Mouse (Mus musculus) hematopoietic stem cell, adult 5-6 weeks (primary cell): ENCODE data around the gene Wwox. TPM values are rescaled to one million over a fixed set of nuclear protein-coding genes. Genes with fewer than 3 reads are reported as not detected.

Source experiments
- ATAC-seq, 2 experiments: fragments of 125-278 bp in 1 of 2; replicated peaks in 1 of 2; 2 replicates each; pipeline ENCODE4 v1.8.0; 2016 to 2017; ENCODE audit warnings: inconsistent platforms in 2 of 2, mild to moderate bottlenecking in 2 of 2, moderate number of reproducible peaks in 2 of 2, low read depth in 1 of 2, moderate TSS enrichment in 1 of 2; ENCODE audit not compliant: low FRiP score in 2 of 2, poor library complexity in 2 of 2, severe bottlenecking in 2 of 2, insufficient read depth in 1 of 2, low TSS enrichment in 1 of 2
- total RNA-seq: library from RNA; stranded (forward); fragments of 172-1452, 232-1000 nt; gene quantifications from 2 replicates; pipeline ENCODE4 v1.2.3, GENCODE M21; 2017

The Wwox gene
- total RNA-seq, 1 experiment from 2014 or later, result 15.0 TPM

- no peak for ATAC-seq
These were observed 725.4 kb downstream of the Wwox start for GRCm38 (mm10) chr8:115164872-115165271.

DNA sequence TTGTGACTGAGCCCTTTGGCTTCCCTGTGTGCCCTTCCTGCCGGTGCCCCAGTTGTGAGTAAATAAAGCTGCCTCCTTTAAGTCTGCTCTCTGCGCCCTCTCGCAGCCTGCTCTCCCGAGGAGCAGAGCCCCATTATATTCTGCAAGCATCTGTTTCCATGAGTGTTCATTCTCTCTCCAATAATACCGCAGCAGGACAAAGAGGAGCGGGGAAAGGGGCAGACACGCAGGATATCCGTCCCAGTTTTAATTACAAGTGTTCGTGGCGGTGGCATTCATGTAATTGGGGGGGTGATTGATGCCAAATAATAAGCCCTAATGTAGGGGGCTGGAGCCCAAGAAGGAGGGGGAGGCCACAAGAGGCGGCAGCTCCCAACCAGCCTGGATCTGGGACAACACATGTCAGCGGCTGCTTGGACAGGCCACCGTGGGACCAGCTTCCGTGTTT, 734.2 kb downstream of the Wwox start:
- no peak for ATAC-seq

DNA sequence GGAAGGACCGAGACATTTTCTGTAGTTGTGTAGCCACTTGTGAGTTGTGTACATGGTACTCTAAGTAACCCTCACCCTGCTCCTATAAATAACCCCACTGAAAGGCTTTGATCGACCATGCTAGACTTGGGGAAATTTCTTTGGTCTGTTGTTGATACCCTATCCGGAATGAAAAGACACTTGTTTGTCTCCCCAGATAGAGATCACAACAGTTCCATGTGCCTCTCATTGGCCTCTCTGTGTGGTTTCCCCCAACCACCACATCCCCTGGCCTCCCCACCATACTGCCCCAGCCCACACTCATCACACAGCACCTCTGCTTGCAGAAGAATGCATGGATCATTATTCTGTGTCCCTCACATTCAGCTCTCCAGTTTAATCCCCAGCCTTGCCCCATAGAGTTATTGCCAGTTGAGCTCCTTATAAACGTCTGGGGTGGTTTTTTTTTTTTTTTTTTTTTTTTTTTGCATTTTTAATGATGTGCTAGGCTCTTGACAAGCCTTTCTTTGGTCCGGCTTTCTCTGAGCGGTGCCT, 746.0 kb downstream of the Wwox start:
- ATAC-seq, result no peak

GRCm38 (mm10) chr8:115186121-115186811, 746.8 kb downstream of the Wwox start:
- ATAC-seq, result no peak

DNA sequence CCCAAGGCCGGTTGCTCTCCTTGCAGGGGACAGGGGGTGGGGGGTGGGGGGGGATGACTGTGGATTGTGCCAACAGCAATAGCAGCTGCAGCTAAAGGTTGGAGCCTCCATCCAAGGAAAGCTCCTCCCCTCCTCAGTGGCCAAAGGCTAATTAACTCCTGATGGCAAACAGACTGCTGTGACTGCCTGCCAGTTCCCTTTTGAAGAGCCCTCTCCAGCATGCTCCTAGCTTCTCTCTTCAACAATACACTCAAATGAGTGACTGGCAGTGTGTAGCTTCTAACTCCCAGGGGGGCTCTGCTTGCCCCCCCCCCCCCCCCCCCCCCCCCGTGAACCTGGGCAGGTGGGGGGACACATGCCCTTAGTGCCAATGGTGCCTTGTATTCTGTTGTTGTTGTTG, 747.4 kb downstream of the Wwox start:
- no peak for ATAC-seq

GRCm38 (mm10) chr8:115188446-115188845, 749.0 kb downstream of the Wwox start:
- ATAC-seq, result no peak

- peak; percentile 88 for ATAC-seq
These were observed 750.4 kb downstream of the Wwox start for GRCm38 (mm10) chr8:115189836-115190235.

DNA sequence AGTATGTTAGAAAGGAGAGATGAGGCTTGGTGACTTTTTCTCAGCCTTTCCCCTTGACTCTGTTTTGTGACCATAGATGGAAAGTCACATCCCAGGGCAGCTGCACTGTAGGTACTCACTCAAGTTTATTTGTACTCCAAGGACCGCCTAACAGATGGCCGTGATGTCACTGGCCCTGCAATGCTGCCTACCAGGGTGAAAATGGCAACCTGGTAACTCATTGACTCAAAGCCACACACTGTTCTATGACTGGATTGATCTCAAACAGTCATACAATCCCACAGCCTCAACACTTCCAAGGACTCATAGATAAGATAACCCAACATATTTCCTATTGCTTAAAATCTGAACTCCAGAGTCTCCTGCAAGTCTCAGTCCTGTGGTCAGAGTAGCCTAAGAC, 754.3 kb downstream of the Wwox start:
- no peak for ATAC-seq

DNA sequence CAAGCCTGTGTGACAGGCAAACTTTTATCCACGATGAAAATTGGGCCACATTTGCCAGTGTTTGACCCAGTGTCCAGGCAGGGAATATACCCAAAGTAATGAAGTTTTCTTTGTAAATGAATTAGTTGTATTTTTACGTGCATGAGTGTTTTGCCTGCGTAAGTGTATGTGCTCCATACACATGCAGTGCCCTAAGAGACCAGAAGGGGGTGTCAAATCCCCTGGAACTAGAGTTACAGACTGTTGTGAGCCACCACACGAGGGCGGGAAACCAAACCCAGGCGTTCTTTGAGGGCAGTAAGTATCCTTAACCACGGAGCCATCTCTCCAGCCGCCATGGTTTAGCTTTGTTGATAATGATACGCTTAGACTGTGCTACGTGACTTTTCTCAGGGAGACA, 755.9 kb downstream of the Wwox start:
- no peak for ATAC-seq

DNA sequence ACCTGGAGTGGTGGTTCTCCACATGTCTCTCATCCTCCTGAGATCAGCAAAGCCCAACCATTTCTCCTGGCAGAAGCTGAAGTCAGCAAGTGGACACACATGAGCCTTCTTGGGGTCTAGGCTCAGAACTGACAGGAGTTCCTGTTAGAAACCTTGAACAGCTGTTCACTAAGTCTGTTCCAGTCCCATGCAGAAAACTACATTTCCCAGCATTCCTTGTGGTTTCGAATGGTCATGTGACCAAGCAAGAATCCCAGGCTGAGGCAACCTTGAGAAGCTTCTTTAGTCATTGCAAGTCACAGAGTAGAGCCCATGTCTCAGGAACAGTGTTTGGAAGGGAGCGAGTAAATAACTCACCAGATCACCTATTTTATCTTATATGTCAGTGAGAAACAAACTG, 757.4 kb downstream of the Wwox start:
- ATAC-seq, result no peak

- no peak for ATAC-seq
These were observed 759.7 kb downstream of the Wwox start for GRCm38 (mm10) chr8:115199204-115199603.

DNA sequence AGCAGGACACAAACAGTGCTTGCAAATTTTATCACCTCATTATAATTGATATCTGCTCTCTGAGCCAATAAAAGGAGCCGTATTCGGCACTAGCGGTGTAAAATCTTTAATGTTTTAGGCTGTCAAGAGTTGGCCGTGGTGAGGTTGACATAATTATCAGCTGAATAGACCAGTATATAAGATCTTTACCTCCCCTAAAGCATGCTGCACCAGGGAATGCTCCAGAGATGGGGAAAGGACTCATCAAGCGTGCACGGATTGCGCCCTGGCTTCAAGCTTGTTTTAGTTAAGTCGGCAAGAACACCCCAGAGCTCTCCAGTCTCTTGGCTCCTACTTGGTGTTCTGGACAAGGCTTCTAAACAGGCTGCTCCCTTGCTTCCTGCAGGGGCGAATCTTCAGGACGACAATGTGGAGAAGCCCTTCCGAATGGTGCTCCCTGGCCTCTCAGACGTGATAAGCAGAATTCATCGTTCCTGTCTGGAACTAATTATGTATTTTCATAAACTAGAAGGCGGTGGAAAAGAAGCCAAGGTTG, 760.2 kb downstream of the Wwox start:
- no peak for ATAC-seq

DNA sequence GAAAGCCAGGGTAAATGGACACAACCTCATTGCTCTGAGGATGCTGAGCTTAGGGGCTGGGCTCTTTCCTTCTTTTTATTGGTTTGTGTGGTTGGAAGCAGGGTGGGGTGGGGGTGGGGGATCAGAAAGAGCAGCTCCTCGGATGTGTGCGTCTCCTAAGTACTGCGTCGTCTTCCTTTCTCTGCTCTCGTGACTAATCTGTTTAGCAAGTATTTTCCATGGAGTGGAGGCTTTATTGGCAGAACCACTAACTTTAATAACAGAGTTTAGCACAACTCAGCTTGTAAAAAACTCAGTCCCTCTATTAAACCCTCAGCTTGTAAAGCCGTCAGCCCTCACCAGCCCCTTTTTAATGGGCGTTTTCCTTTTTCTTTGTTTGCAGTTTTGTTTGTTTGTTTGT, 762.3 kb downstream of the Wwox start:
- no peak for ATAC-seq

- no peak for ATAC-seq
These were observed 768.0 kb downstream of the Wwox start for GRCm38 (mm10) chr8:115207480-115207879.

GRCm38 (mm10) chr8:115208415-115209192, 769.1 kb downstream of the Wwox start:
- no peak for ATAC-seq

DNA sequence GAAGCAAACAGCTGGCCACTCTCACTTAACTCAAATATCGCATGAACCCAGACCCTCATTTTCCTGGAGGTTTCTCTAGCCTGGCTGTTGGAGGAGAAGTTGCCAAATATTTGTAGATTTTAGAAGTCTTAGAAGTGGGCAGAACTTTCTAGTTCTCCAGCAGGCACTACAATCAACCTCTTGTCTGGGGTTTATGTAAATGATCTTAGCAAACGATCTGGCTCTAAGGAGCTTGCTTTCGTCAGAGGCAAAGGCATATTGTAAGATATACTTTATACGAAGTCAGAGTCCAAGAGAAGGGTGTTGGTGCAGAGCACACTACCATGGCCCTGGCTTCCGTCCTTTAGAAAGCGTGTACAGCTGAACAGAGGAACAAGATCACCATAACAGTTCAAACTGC, 770.6 kb downstream of the Wwox start:
- no peak for ATAC-seq

- ATAC-seq, result no peak
These were observed 773.7 kb downstream of the Wwox start for GRCm38 (mm10) chr8:115213126-115213525.

DNA sequence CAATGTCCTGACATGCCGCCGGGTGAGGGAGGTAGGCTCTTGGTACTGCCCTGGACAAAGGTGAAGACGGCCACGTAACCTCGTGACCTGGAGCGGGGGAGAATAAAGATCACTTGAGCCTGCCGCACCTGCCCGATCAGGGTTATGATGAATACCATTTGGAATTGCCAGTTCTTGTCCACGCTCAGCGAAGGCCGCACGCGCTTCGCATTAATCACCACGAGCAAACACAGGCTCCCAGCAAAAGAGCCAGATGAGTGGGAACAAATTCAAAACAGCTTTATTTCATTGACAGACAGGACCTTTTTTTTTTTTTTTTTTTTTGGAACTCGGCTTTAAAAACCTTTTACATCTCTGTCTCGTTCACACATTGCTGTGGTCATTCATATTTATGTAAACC, 775.4 kb downstream of the Wwox start:
- no peak for ATAC-seq
